Mouse (Mus musculus): Measurements from ENCODE around the gene Cd48.
"Not testable (repeated sequence)": the region's sequence is repeated elsewhere in the genome, so short reads cannot be mapped to it uniquely, and the experiment has no call there.

Cd48 gene

GRCm38 (mm10) chr1:171713736-171714135 is 31.9 kb downstream of the Cd48 start:
- DNase-seq, result not testable (repeated sequence)

- no peak for DNase-seq
Measured at GRCm38 (mm10) chr1:171715434-171715833, 33.6 kb downstream of the Cd48 start.

GRCm38 (mm10) chr1:171716232-171716631 is 34.4 kb downstream of the Cd48 start:
- DNase-seq, result no peak

- DNase-seq, result no peak
Measured at GRCm38 (mm10) chr1:171731195-171731594, 49.4 kb downstream of the Cd48 start.

GRCm38 (mm10) chr1:171734898-171735297 is 53.1 kb downstream of the Cd48 start:
- no peak for DNase-seq

GRCm38 (mm10) chr1:171748127-171748969 is 66.5 kb downstream of the Cd48 start:
- no peak for DNase-seq

Measured in cerebellum, adult 11 months (tissue).